Mouse (Mus musculus): Measurements from ENCODE around the gene Rab4a. TPM values are rescaled to one million over a fixed set of nuclear protein-coding genes. Genes with fewer than 3 reads are reported as not detected.

The Rab4a gene
- total and polyA plus RNA-seq, 3 experiments, result 1.7 to 5.3 TPM; not detected in 1

- H3K4me1 ChIP-seq (ENCODE audit: insufficient read depth, low read depth, low read length), result no peaks in the 10 kb centered on the region
- H3K36me3 ChIP-seq (replicated peaks), result no peaks in the 10 kb centered on the region
Observed at GRCm38 (mm10) chr8:123799434-123799833, 6.4 kb upstream of the Rab4a start.

GRCm38 (mm10) chr8:123799885-123800284, 5.9 kb upstream of the Rab4a start:
- ATAC-seq (ENCODE audit: extremely low read depth, insufficient number of reproducible peaks, low FRiP score, poor library complexity, severe bottlenecking), result no peak
- DNase-seq (ENCODE audit: low spot score), result no peak
- TF ChIP-seq GATA2 (IDR thresholded peaks at IDR 0.05; ENCODE audit: borderline replicate concordance, low read depth, low read length) (no peak), CTCF (IDR thresholded peaks at IDR 0.05; ENCODE audit: low read depth, low read length) (no peak), POLR2AphosphoS5 (IDR thresholded peaks at IDR 0.05; ENCODE audit: insufficient replicate concordance, low read depth, low read length) (no peak), GATA1 (IDR thresholded peaks at IDR 0.05; ENCODE audit: borderline replicate concordance, low read length) (no peak), TAL1 (conservative IDR thresholded peaks at IDR 0.05; ENCODE audit: low read depth, low read length) (no peak)
- peaks cover 2% of the 10 kb centered on the region for H3K9me3 ChIP-seq (replicated peaks)
- H3K4me1 ChIP-seq (ENCODE audit: insufficient read depth, low read depth, low read length), result no peaks in the 10 kb centered on the region
- no peaks in the 10 kb centered on the region for H3K36me3 ChIP-seq (replicated peaks)
- H3K27me3 ChIP-seq (ENCODE audit: insufficient read depth, low read length), result no peaks in the 10 kb centered on the region
- no peak overlapping the region for H3K4me3 ChIP-seq (ENCODE audit: low read depth, low read length)

More at GRCm38 (mm10) chr8:123799434-123799833, 6.4 kb upstream of the Rab4a start:
- no peak for TF ChIP-seq GATA2 (IDR thresholded peaks at IDR 0.05; ENCODE audit: borderline replicate concordance, low read depth, low read length)
- TF ChIP-seq GATA1 (IDR thresholded peaks at IDR 0.05; ENCODE audit: borderline replicate concordance, low read length), result no peak
- no peak for TF ChIP-seq TAL1 (conservative IDR thresholded peaks at IDR 0.05; ENCODE audit: low read depth, low read length)
- no peak for TF ChIP-seq CTCF (IDR thresholded peaks at IDR 0.05; ENCODE audit: low read depth, low read length)
- no peak for TF ChIP-seq POLR2AphosphoS5 (IDR thresholded peaks at IDR 0.05; ENCODE audit: insufficient replicate concordance, low read depth, low read length)
- DNase-seq (ENCODE audit: low spot score) (no peak), ATAC-seq (ENCODE audit: extremely low read depth, insufficient number of reproducible peaks, low FRiP score, poor library complexity, severe bottlenecking) (no peak)
- H3K9me3 ChIP-seq (replicated peaks), result peaks cover 2% of the 10 kb centered on the region
- no peak overlapping the region for H3K4me3 ChIP-seq (ENCODE audit: low read depth, low read length)
- no peaks in the 10 kb centered on the region for H3K27me3 ChIP-seq (ENCODE audit: insufficient read depth, low read length)

GRCm38 (mm10) chr8:123800867-123801266, 4.9 kb upstream of the Rab4a start:
- Histone ChIP-seq H3K4me1 (ENCODE audit: insufficient read depth, low read depth, low read length) (no peaks in the 10 kb centered on the region), H3K9me3 (replicated peaks) (peaks cover 2% of the 10 kb centered on the region), H3K36me3 (replicated peaks) (no peaks in the 10 kb centered on the region), H3K27me3 (ENCODE audit: insufficient read depth, low read length) (peaks cover 5% of the 10 kb centered on the region; the same call in 1 of the 2 replicates), H3K4me3 (ENCODE audit: low read depth, low read length) (no peak overlapping the region)
- DNase-seq (ENCODE audit: low spot score) (no peak), ATAC-seq (ENCODE audit: extremely low read depth, insufficient number of reproducible peaks, low FRiP score, poor library complexity, severe bottlenecking) (no peak)
- TF ChIP-seq TAL1 (conservative IDR thresholded peaks at IDR 0.05; ENCODE audit: low read depth, low read length) (no peak), GATA1 (IDR thresholded peaks at IDR 0.05; ENCODE audit: borderline replicate concordance, low read length) (no peak), GATA2 (IDR thresholded peaks at IDR 0.05; ENCODE audit: borderline replicate concordance, low read depth, low read length) (no peak), POLR2AphosphoS5 (IDR thresholded peaks at IDR 0.05; ENCODE audit: insufficient replicate concordance, low read depth, low read length) (no peak), CTCF (IDR thresholded peaks at IDR 0.05; ENCODE audit: low read depth, low read length) (no peak)

- no peak for TF ChIP-seq GATA1 (IDR thresholded peaks at IDR 0.05; ENCODE audit: borderline replicate concordance, low read length)
- TF ChIP-seq CTCF (IDR thresholded peaks at IDR 0.05; ENCODE audit: low read depth, low read length), result no peak
- no peak for TF ChIP-seq POLR2AphosphoS5 (IDR thresholded peaks at IDR 0.05; ENCODE audit: insufficient replicate concordance, low read depth, low read length)
- no peak for TF ChIP-seq GATA2 (IDR thresholded peaks at IDR 0.05; ENCODE audit: borderline replicate concordance, low read depth, low read length)
- DNase-seq (ENCODE audit: low spot score), result no peak
- Histone ChIP-seq H3K36me3 (replicated peaks) (no peaks in the 10 kb centered on the region), H3K4me3 (ENCODE audit: low read depth, low read length) (no peak overlapping the region), H3K4me1 (ENCODE audit: insufficient read depth, low read depth, low read length) (no peaks in the 10 kb centered on the region), H3K9me3 (replicated peaks) (peaks cover 2% of the 10 kb centered on the region), H3K27me3 (ENCODE audit: insufficient read depth, low read length) (peaks cover 11% of the 10 kb centered on the region; the same call in 1 of the 2 replicates)
- ATAC-seq (ENCODE audit: extremely low read depth, insufficient number of reproducible peaks, low FRiP score, poor library complexity, severe bottlenecking), result no peak
Observed at GRCm38 (mm10) chr8:123801538-123801937, 4.2 kb upstream of the Rab4a start.

GRCm38 (mm10) chr8:123803639-123804038, 2.1 kb upstream of the Rab4a start:
- no peak overlapping the region for H3K4me3 ChIP-seq (ENCODE audit: low read depth, low read length)
- ATAC-seq (ENCODE audit: extremely low read depth, insufficient number of reproducible peaks, low FRiP score, poor library complexity, severe bottlenecking) (no peak), DNase-seq (ENCODE audit: low spot score) (no peak)
- H3K9me3 ChIP-seq (replicated peaks), result peaks cover 2% of the 10 kb centered on the region
- peaks cover 16% of the 10 kb centered on the region; the same call in 1 of the 2 replicates for H3K27me3 ChIP-seq (ENCODE audit: insufficient read depth, low read length)
- TF ChIP-seq GATA2 (IDR thresholded peaks at IDR 0.05; ENCODE audit: borderline replicate concordance, low read depth, low read length) (no peak), GATA1 (IDR thresholded peaks at IDR 0.05; ENCODE audit: borderline replicate concordance, low read length) (no peak), POLR2AphosphoS5 (IDR thresholded peaks at IDR 0.05; ENCODE audit: insufficient replicate concordance, low read depth, low read length) (no peak), TAL1 (conservative IDR thresholded peaks at IDR 0.05; ENCODE audit: low read depth, low read length) (no peak), CTCF (IDR thresholded peaks at IDR 0.05; ENCODE audit: low read depth, low read length) (no peak)
- H3K4me1 ChIP-seq (ENCODE audit: insufficient read depth, low read depth, low read length), result no peaks in the 10 kb centered on the region
- peaks cover under 1% of the 10 kb centered on the region for H3K36me3 ChIP-seq (replicated peaks)

- H3K36me3 ChIP-seq (replicated peaks), result peaks cover 4% of the 10 kb centered on the region
- DNase-seq (ENCODE audit: low spot score) (no peak), ATAC-seq (ENCODE audit: extremely low read depth, insufficient number of reproducible peaks, low FRiP score, poor library complexity, severe bottlenecking) (no peak)
- H3K4me3 ChIP-seq (ENCODE audit: low read depth, low read length), result no peak overlapping the region
- TF ChIP-seq TAL1 (conservative IDR thresholded peaks at IDR 0.05; ENCODE audit: low read depth, low read length), result no peak
- TF ChIP-seq POLR2AphosphoS5 (IDR thresholded peaks at IDR 0.05; ENCODE audit: insufficient replicate concordance, low read depth, low read length), result no peak
- no peak for TF ChIP-seq GATA1 (IDR thresholded peaks at IDR 0.05; ENCODE audit: borderline replicate concordance, low read length)
- TF ChIP-seq CTCF (IDR thresholded peaks at IDR 0.05; ENCODE audit: low read depth, low read length), result no peak
- no peak for TF ChIP-seq GATA2 (IDR thresholded peaks at IDR 0.05; ENCODE audit: borderline replicate concordance, low read depth, low read length)
- H3K9me3 ChIP-seq (replicated peaks), result peaks cover 2% of the 10 kb centered on the region
- H3K27me3 ChIP-seq (ENCODE audit: insufficient read depth, low read length), result peaks cover 19% of the 10 kb centered on the region; the same call in 1 of the 2 replicates
- H3K4me1 ChIP-seq (ENCODE audit: insufficient read depth, low read depth, low read length), result no peaks in the 10 kb centered on the region
Observed at GRCm38 (mm10) chr8:123804586-123804985, 1.2 kb upstream of the Rab4a start.

Data from G1E (cell line).